Mouse (Mus musculus): ENCODE data around the gene Gm10697.
"Not testable (repeated sequence)": the region's sequence is repeated elsewhere in the genome, so short reads cannot be mapped to it uniquely, and the experiment has no call there.

The Gm10697 gene

GRCm38 (mm10) chr3:94072544-94072943 lies at the start of gene Gm10697:
Gene Gm10697 (minus strand): TSS chr3:94072644.
- DNase-seq (ENCODE audit: low spot score in 2 of 2): not testable (repeated sequence)

GRCm38 (mm10) chr3:94115071-94115470 lies 42.6 kb upstream of the Gm10697 start:
- not testable (repeated sequence) for DNase-seq (ENCODE audit: low spot score in 2 of 2)

- not testable (repeated sequence) for DNase-seq (ENCODE audit: low spot score in 2 of 2)
Observed at GRCm38 (mm10) chr3:94054785-94055184, 17.7 kb downstream of the Gm10697 start, which contains the start of gene Gm9125. Gene Gm9125 (minus strand): TSS chr3:94054885.

- not testable (repeated sequence) for DNase-seq (ENCODE audit: low spot score in 2 of 2)
Observed at GRCm38 (mm10) chr3:94049566-94050121, 22.8 kb downstream of the Gm10697 start.

- not testable (repeated sequence) for DNase-seq (ENCODE audit: low spot score in 2 of 2)
Observed at GRCm38 (mm10) chr3:94038241-94038640, 34.2 kb downstream of the Gm10697 start.

GRCm38 (mm10) chr3:94034400-94034799 lies 38.0 kb downstream of the Gm10697 start:
- DNase-seq (ENCODE audit: low spot score in 2 of 2): not testable (repeated sequence)
